Mouse (Mus musculus) layer of hippocampus, postnatal 14 days (tissue): ENCODE results near the gene Ang4. TPM values are rescaled to one million over a fixed set of nuclear protein-coding genes. Genes with fewer than 3 reads are reported as not detected.

ENCODE experiments used
- DNase-seq, 2 experiments: peaks; one replicate each; pipeline ENCODE4 v3.0.0; 2021 to 2022; ENCODE audit warnings: low spot score in 2 of 2, mixed read lengths in 1 of 2
- long read RNA-seq, 2 experiments: library from polyadenylated mRNA; stranded (forward); transcript quantifications; one replicate each; pipeline ENCODE4 v2.0.0; 2021
- total RNA-seq, 2 experiments: library from RNA; stranded (reverse); gene quantifications; 2 replicates each; pipeline ENCODE4 v1.2.3; 2021

The Ang4 gene
- total RNA-seq: not detected
- long read RNA-seq, experiment 1: 0 reads
- long read RNA-seq, experiment 2: 0 reads

- no peak for DNase-seq
Observed at GRCm38 (mm10) chr14:51773490-51773889, at the start of gene Ang4. TSS of gene Ang4 (minus strand) at chr14:51773590.

- no peak for DNase-seq
Observed at GRCm38 (mm10) chr14:51799746-51800145, 26.4 kb upstream of the Ang4 start, which contains the start of gene AY358078. TSS of gene AY358078 (plus strand) at chr14:51800046.

- DNase-seq: no peak
Observed at GRCm38 (mm10) chr14:51794106-51794505, 20.7 kb upstream of the Ang4 start.

- DNase-seq: no peak
Observed at GRCm38 (mm10) chr14:51789196-51789595, 15.8 kb upstream of the Ang4 start.

- DNase-seq: peak in 1 of 2 experiments; percentile 0
Observed at GRCm38 (mm10) chr14:51787061-51787460, 13.7 kb upstream of the Ang4 start.

GRCm38 (mm10) chr14:51786335-51786734, 12.9 kb upstream of the Ang4 start:
- DNase-seq: no peak

GRCm38 (mm10) chr14:51778865-51779481, 5.6 kb upstream of the Ang4 start:
- DNase-seq: no peak

- no peak for DNase-seq
Observed at GRCm38 (mm10) chr14:51777791-51778190, 4.4 kb upstream of the Ang4 start.

GRCm38 (mm10) chr14:51771378-51771777, 2.0 kb downstream of the Ang4 start:
- peak in 1 of 2 experiments; percentile 27 for DNase-seq

- no peak for DNase-seq
Observed at GRCm38 (mm10) chr14:51755944-51756343, 17.4 kb downstream of the Ang4 start.

- DNase-seq: no peak
Observed at GRCm38 (mm10) chr14:51740347-51741170, 32.8 kb downstream of the Ang4 start.

- no peak for DNase-seq
Observed at GRCm38 (mm10) chr14:51739150-51739993, 34.0 kb downstream of the Ang4 start.

- peak; percentile 19 to 76 for DNase-seq
Observed at GRCm38 (mm10) chr14:51738411-51739149, 34.8 kb downstream of the Ang4 start.

GRCm38 (mm10) chr14:51737967-51738366, 35.4 kb downstream of the Ang4 start:
- DNase-seq: no peak

GRCm38 (mm10) chr14:51717083-51717482, 56.3 kb downstream of the Ang4 start, which contains the start of gene Gm5800:
TSS of gene Gm5800 (minus strand) at chr14:51717183.
- no peak for DNase-seq

Other genes starting within 250 kb of the Ang4 start
- not detected for gene Gm5622, start 220.8 kb downstream of the Ang4 start, total RNA-seq
- not detected for gene Gm17175, start 199.5 kb downstream of the Ang4 start, total RNA-seq
- not detected for gene Gm17174, start 181.5 kb downstream of the Ang4 start, total RNA-seq
- not detected for gene Gm17078, start 162.3 kb downstream of the Ang4 start, total RNA-seq
- not detected for gene Gm4181, start 137.9 kb downstream of the Ang4 start, total RNA-seq
- gene Gm17079, start 78.1 kb downstream of the Ang4 start, total RNA-seq: not detected
- not detected for gene Gm5800, start 56.4 kb downstream of the Ang4 start, total RNA-seq
- not detected for gene AY358078, start 26.5 kb upstream of the Ang4 start, total RNA-seq
- gene Ear6, start 80.1 kb upstream of the Ang4 start, total RNA-seq: not detected
- gene Mettl17, start 111.3 kb upstream of the Ang4 start, total RNA-seq: 10 to 100 TPM; 34.9 to 38.9 TPM
- 1 to 10 TPM; 4.7 to 5.6 TPM for gene Slc39a2, start 119.3 kb upstream of the Ang4 start, total RNA-seq
- gene Ndrg2, start 140.6 kb upstream of the Ang4 start, total RNA-seq: 100 to 1,000 TPM; 696 to 763 TPM
- gene Tppp2, start 144.8 kb upstream of the Ang4 start, total RNA-seq: not detected
- under 1 TPM in 1 of 2 experiments, not detected in 1; 0.23 TPM for gene Rnase13, start 149.2 kb upstream of the Ang4 start, total RNA-seq
- gene Arhgef40, start 211.1 kb upstream of the Ang4 start, total RNA-seq: 10 to 100 TPM; 44.2 to 47.4 TPM
- gene Tmem253, start 242.1 kb upstream of the Ang4 start, total RNA-seq: under 1 TPM; 0.39 to 0.95 TPM
- gene Zfp219, start 247.1 kb upstream of the Ang4 start, total RNA-seq: 10 to 100 TPM; 37.6 to 41.2 TPM